Mouse (Mus musculus) 416B (cell line): ENCODE measurements around the gene Olfr881.

Source experiments
- DNase-seq: peaks from one replicate; pipeline ENCODE4 v3.0.0; 2011; ENCODE audit warnings: low read depth

Gene Olfr881

GRCm38 (mm10) chr9:37991525-37991924 lies at the start of gene Olfr881:
Gene Olfr881, plus strand, starts transcription at chr9:37991825.
- no peak for DNase-seq

- peak; percentile 19 for DNase-seq
Measured at GRCm38 (mm10) chr9:37998581-37999204, 7.1 kb downstream of the Olfr881 start.

- DNase-seq: no peak
Measured at GRCm38 (mm10) chr9:38000021-38000420, 8.4 kb downstream of the Olfr881 start.

GRCm38 (mm10) chr9:38025508-38025907 lies 33.9 kb downstream of the Olfr881 start, which contains the start of gene Olfr883:
Gene Olfr883, plus strand, starts transcription at chr9:38025808.
- no peak for DNase-seq
